Mouse (Mus musculus) ES-E14 (cell line): ENCODE data around the gene Car11. TPM values are rescaled to one million over a fixed set of nuclear protein-coding genes. Genes with fewer than 3 reads are reported as not detected.

ENCODE experiments used
- DNase-seq: peaks from one replicate; pipeline ENCODE4 v3.0.0-alpha.2; 2013; ENCODE audit warnings: low read depth, low spot score
- H3K27ac ChIP-seq: 2 replicates; pipeline ENCODE4 v1.5.1; 2012; ENCODE audit warnings: low read depth, mild to moderate bottlenecking, low read length, moderate library complexity, mixed read lengths; ENCODE audit not compliant: poor library complexity, insufficient read depth, severe bottlenecking
- H3K36me3 ChIP-seq: 2 replicates; pipeline ENCODE4 v1.6.1; 2012; ENCODE audit warnings: mild to moderate bottlenecking, low read length, moderate library complexity, mixed read lengths; ENCODE audit not compliant: control insufficient read depth, poor library complexity, insufficient read depth, severe bottlenecking
- H3K4me1 ChIP-seq, 2 experiments: fragments of 150-350 bp in 1 of 2; sonication (generic) in 1 of 2; 2 replicates each; pipeline ENCODE4 v1.6.1; 2012; ENCODE audit warnings: low read length in 2 of 2, mild to moderate bottlenecking in 1 of 2, mixed read lengths in 1 of 2; ENCODE audit not compliant: control insufficient read depth in 2 of 2, insufficient read depth in 2 of 2, poor library complexity in 1 of 2
- H3K4me3 ChIP-seq, 2 experiments: fragments of 150-350 bp in 1 of 2; sonication (generic) in 1 of 2; 2 replicates each; pipeline ENCODE4 v1.5.1; 2012; ENCODE audit warnings: low read length in 2 of 2, low read depth in 1 of 2, mild to moderate bottlenecking in 1 of 2, mixed read lengths in 1 of 2; ENCODE audit not compliant: insufficient read depth in 1 of 2, poor library complexity in 1 of 2, severe bottlenecking in 1 of 2
- H3K9ac ChIP-seq: 2 replicates; pipeline ENCODE4 v1.6.1; 2012; ENCODE audit warnings: low read depth, mild to moderate bottlenecking, low read length, mixed read lengths; ENCODE audit not compliant: poor library complexity, insufficient read depth, severe bottlenecking
- H3K9me3 ChIP-seq: fragments of 150-350 bp; sonication (generic); 2 replicates; pipeline ENCODE4 v1.6.1; 2012; ENCODE audit warnings: low read depth, mild to moderate bottlenecking, low read length; ENCODE audit not compliant: control insufficient read depth, insufficient read depth
- CHD2 ChIP-seq: IDR thresholded peaks from 2 replicates; pipeline ENCODE4 v1.6.1; 2014; ENCODE audit warnings: mild to moderate bottlenecking, low read depth, low read length, inconsistent platforms
- HCFC1 ChIP-seq: IDR thresholded peaks from 2 replicates; pipeline ENCODE4 v1.6.1; 2012; ENCODE audit warnings: low read length, inconsistent platforms, borderline replicate concordance; ENCODE audit not compliant: insufficient read depth
- MAFK ChIP-seq: IDR thresholded peaks from 2 replicates; pipeline ENCODE4 v1.6.1; 2014; ENCODE audit warnings: mild to moderate bottlenecking, low read depth, low read length, inconsistent platforms; ENCODE audit not compliant: insufficient read depth
- ZC3H11A ChIP-seq: IDR thresholded peaks from 2 replicates; pipeline ENCODE4 v1.6.1; 2012; ENCODE audit warnings: low read depth, mild to moderate bottlenecking, inconsistent platforms, low read length, borderline replicate concordance
- ZNF384 ChIP-seq: IDR thresholded peaks from 2 replicates; pipeline ENCODE4 v1.6.1; 2012; ENCODE audit warnings: low read depth, low read length, inconsistent platforms
- in situ Hi-C, 2 experiments: fragments of 600-800 bp; cut with MboI; formaldehyde crosslinking; loops; one replicate each; pipeline ENCODE4 v1.15.1; 2025; ENCODE audit warnings: low sequenced_read_pairs in 2 of 2, inconsistent platforms in 1 of 2; ENCODE audit not compliant: unreplicated experiment in 2 of 2
- total RNA-seq: library from RNA; depleted of rRNA; stranded (reverse); fragments of 300-350 nt; gene quantifications from 2 replicates; pipeline ENCODE4 v1.2.3, GENCODE M21; 2012

Car11 gene
- total RNA-seq, 1 experiment = 4.4 TPM

- TF ChIP-seq ZC3H11A (peak; percentile 73; the same call in 1 of the 2 replicates), ZNF384 (no peak), HCFC1 (peak; percentile 43; the same call in 1 of the 2 replicates), CHD2 (no peak), MAFK (no peak)
- in situ Hi-C loops = no loop called here
- DNase-seq = peak; percentile 92
- peak overlapping the region; percentile 11 to 15; a peak in 1 of 4 replicates for H3K4me3 ChIP-seq
- H3K27ac ChIP-seq = peak overlapping the region; percentile 62
- no peaks in the 10 kb centered on the region for H3K9me3 ChIP-seq
- peaks cover 0 to 11% of the 10 kb centered on the region in 2 experiments; a peak in 1 of 4 replicates for H3K4me1 ChIP-seq
- H3K36me3 ChIP-seq = no peaks in the 10 kb centered on the region; the same call in 1 of the 2 replicates
- H3K9ac ChIP-seq = peak overlapping the region; percentile 76
These were observed 17.2 kb upstream of the Car11 start for GRCm38 (mm10) chr7:45682144-45683126.

GRCm38 (mm10) chr7:45683396-45684050 lies 16.1 kb upstream of the Car11 start, which contains the start of gene Ntn5:
Gene Ntn5 (plus strand): TSS chr7:45684022.
- Histone ChIP-seq H3K9me3 (no peaks in the 10 kb centered on the region), H3K27ac (no peak within 1 kb of the TSS), H3K4me3 (peak within 1 kb of the TSS in 1 of 2 experiments; percentile 36; a peak in 1 of 4 replicates), H3K4me1 (peaks cover 0 to 11% of the 10 kb centered on the region in 2 experiments; a peak in 1 of 4 replicates), H3K36me3 (no peaks in the 10 kb centered on the region), H3K9ac (peak within 1 kb of the TSS; percentile 52; the same call in 1 of the 2 replicates)
- in situ Hi-C loops = no loop called here
- TF ChIP-seq CHD2 (no peak), ZC3H11A (no peak), HCFC1 (no peak), MAFK (no peak), ZNF384 (no peak)
- no peak for DNase-seq

DNA sequence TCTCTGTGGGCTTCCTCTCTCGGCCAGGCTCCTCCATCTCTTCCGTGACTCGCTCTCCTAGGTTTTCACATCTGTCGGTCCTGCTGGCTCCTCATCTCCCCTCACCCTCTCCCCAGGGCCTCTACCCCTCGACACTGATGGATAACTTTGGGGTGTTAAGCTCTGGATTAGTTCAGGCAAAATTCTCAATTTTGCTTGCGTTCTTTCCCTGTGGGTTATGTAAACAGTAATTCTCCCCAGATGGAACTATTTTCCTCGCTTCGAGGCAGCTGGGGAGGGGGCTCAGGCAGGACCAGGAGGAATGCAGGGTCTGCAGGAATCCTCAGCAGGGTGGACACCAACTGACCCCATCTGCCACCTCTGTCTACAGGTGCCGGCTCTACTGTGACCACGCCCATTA lies 13.8 kb upstream of the Car11 start:
- no peak overlapping the region for H3K4me3 ChIP-seq
- no peak overlapping the region for H3K27ac ChIP-seq

DNA sequence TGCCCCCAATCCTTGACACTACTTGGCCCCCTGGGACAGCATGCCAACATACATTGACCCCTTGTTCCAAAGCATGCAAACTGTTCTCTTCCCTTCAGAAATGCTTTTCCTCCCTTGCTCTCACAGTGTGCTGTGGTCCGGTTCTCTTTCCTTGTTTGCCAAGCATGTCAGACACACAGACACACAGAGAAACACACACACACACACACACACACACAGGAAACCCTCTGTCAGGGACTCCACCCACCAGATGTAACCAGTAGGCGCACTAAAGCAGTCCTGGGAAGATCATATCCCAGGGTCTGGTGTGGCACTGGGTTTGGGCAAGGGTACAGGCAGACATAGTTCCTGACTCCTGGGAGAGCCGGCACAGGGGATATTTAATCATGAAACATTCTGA lies 12.8 kb upstream of the Car11 start:
- Histone ChIP-seq H3K4me1 (peaks cover 0 to 20% of the 10 kb centered on the region in 2 experiments; a peak in 1 of 4 replicates), H3K9ac (no peak overlapping the region), H3K4me3 (no peak overlapping the region), H3K36me3 (no peaks in the 10 kb centered on the region), H3K27ac (no peak overlapping the region), H3K9me3 (no peaks in the 10 kb centered on the region)
- no peak for TF ChIP-seq CHD2
- TF ChIP-seq HCFC1 = no peak
- no peak for TF ChIP-seq ZNF384
- TF ChIP-seq MAFK = no peak
- in situ Hi-C loops = no loop called here
- DNase-seq = no peak

More for the DNA sequence above, 13.8 kb upstream of the Car11 start:
- TF ChIP-seq ZC3H11A = no peak
- TF ChIP-seq MAFK = no peak
- TF ChIP-seq HCFC1 = no peak
- no peak for TF ChIP-seq CHD2
- no peak for TF ChIP-seq ZNF384
- no peak overlapping the region for H3K9ac ChIP-seq
- peaks cover 0 to 14% of the 10 kb centered on the region in 2 experiments; a peak in 1 of 4 replicates for H3K4me1 ChIP-seq
- no peaks in the 10 kb centered on the region for H3K36me3 ChIP-seq
- no peaks in the 10 kb centered on the region for H3K9me3 ChIP-seq
- no peak for DNase-seq
- in situ Hi-C loops = no loop called here
